In genomic region chr17:93409329-93409728, GRCm38 (mm10) we compare ENCODE assay signal across 9 mouse cellular contexts.
DNase-seq lines count a peak whose midpoint lies in the region; ATAC-seq lines count a peak whose summit lies in the region.
"Had no signal": no experiment of that assay in that cellular context is flagged by ENCODE, and none has a peak within 500 bp of the region (broad histone marks: within the 10 kb centered on the region; RNA-seq: fewer than 3 reads in every experiment).

No protein-coding gene starts in this region.

- H3K4me3 ChIP-seq in forebrain, embryonic 13.5 days = no peak overlapping the region
- H3K4me3 ChIP-seq in neural tube, embryonic 14.5 days (ENCODE audit: low read depth, low read length) = no peak overlapping the region

- H3K27me3 ChIP-seq in forebrain, embryonic 13.5 days = no peaks in the 10 kb centered on the region
- no peaks in the 10 kb centered on the region for H3K27me3 ChIP-seq in neural tube, embryonic 14.5 days (ENCODE audit: control insufficient read depth, insufficient read depth, low read length)

- 56% methylated on average over 1 of the region's 1 CpGs for WGBS in forebrain, embryonic 13.5 days
- WGBS in neural tube, embryonic 14.5 days = 41% methylated on average over 1 of the region's 1 CpGs

- H3K4me1 ChIP-seq in forebrain, embryonic 13.5 days = peaks cover 6% of the 10 kb centered on the region; the same call in 1 of the 2 replicates
- H3K4me1 ChIP-seq in neural tube, embryonic 14.5 days (ENCODE audit: control insufficient read depth, insufficient read depth, low read length) = no peaks in the 10 kb centered on the region

- H3K36me3 ChIP-seq in forebrain, embryonic 13.5 days (ENCODE audit: poor library complexity, severe bottlenecking) = no peaks in the 10 kb centered on the region
- H3K36me3 ChIP-seq in neural tube, embryonic 14.5 days (ENCODE audit: control insufficient read depth, insufficient read depth, low read length) = no peaks in the 10 kb centered on the region

- H3K27ac ChIP-seq in forebrain, embryonic 13.5 days = no peak overlapping the region
- H3K27ac ChIP-seq in neural tube, embryonic 14.5 days (ENCODE audit: low read depth, low read length) = no peak overlapping the region

- ATAC-seq in forebrain, embryonic 13.5 days = peak; percentile 94
- ATAC-seq in neural tube, embryonic 14.5 days (ENCODE audit: low read depth) = peak; percentile 92

- H3K9ac ChIP-seq in forebrain, embryonic 13.5 days = no peak overlapping the region
- H3K9ac ChIP-seq in neural tube, embryonic 14.5 days (replicated peaks; ENCODE audit: low read depth, low read length) = no peak overlapping the region

- H3K9me3 ChIP-seq in forebrain, embryonic 13.5 days (replicated peaks) = no peaks in the 10 kb centered on the region
- H3K9me3 ChIP-seq in neural tube, embryonic 14.5 days (ENCODE audit: control insufficient read depth, low read length) = no peaks in the 10 kb centered on the region

- peak; percentile 4 to 13 for DNase-seq in layer of hippocampus, adult 8-10 months (ENCODE audit: low spot score in 2 of 2)
- no peak for DNase-seq in layer of hippocampus, adult 9-10 months (ENCODE audit: low spot score)
- peak; percentile 3 for DNase-seq in layer of hippocampus, postnatal 14 days (ENCODE audit: low spot score in 2 of 2)
- no peak for DNase-seq in adrenal gland, adult (ENCODE audit: inconsistent age in 2 of 2, low spot score in 1 of 2)
- DNase-seq in natural killer cell, adult 2 months (ENCODE audit: low spot score in 2 of 2) = no peak
- no peak for DNase-seq in lung, postnatal 36 days
- DNase-seq: adrenal gland, postnatal 14 days had no signal

- no peak overlapping the region for H3K4me2 ChIP-seq in forebrain, embryonic 13.5 days
- H3K4me2 ChIP-seq in neural tube, embryonic 14.5 days (ENCODE audit: low read depth, low read length) = no peak overlapping the region

Comparison
In these comparisons a context has a peak if more than half of its experiments do, and no peak if none do; other contexts are left out.
1. DNase-seq: peak in layer of hippocampus, adult 8-10 months (2 of 2) and layer of hippocampus, postnatal 14 days (2 of 2); none in layer of hippocampus, adult 9-10 months (single experiment), adrenal gland, adult (0 of 2), natural killer cell, adult 2 months (0 of 2) and lung, postnatal 36 days (single experiment).